Mouse (Mus musculus): ENCODE measurements around the gene Mblac2. TPM values are rescaled to one million over a fixed set of nuclear protein-coding genes. Genes with fewer than 3 reads are reported as not detected.
A peak's percentile ranks its signal among the peaks of the same experiment; 100 is the strongest.

The Mblac2 gene
- polyA plus RNA-seq, 1 experiment from 2014 or later, result 52.1 TPM

- peak overlapping the region; percentile 70 for H3K4me2 ChIP-seq
- H3K27ac ChIP-seq (replicated peaks), result peak overlapping the region; percentile 99
- peak; percentile 98 for ATAC-seq (ENCODE audit: low FRiP score, low read depth)
- H3K27me3 ChIP-seq, result no peaks in the 10 kb centered on the region
- peaks cover 25% of the 10 kb centered on the region for H3K4me1 ChIP-seq (replicated peaks)
- H3K4me3 ChIP-seq, result peak overlapping the region; percentile 69
- H3K9ac ChIP-seq, result peak overlapping the region; percentile 84
- under 1% methylated on average over 61 of the region's 62 CpGs for WGBS
- H3K36me3 ChIP-seq, result peaks cover 4% of the 10 kb centered on the region
- no peaks in the 10 kb centered on the region for H3K9me3 ChIP-seq
These were observed 72.5 kb downstream of the Mblac2 start for GRCm38 (mm10) chr13:81783405-81784342.

GRCm38 (mm10) chr13:81785766-81786480, 74.8 kb downstream of the Mblac2 start:
- Histone ChIP-seq H3K4me1 (replicated peaks) (peaks cover 25% of the 10 kb centered on the region), H3K4me2 (peak overlapping the region; percentile 26), H3K9ac (no peak overlapping the region), H3K27me3 (no peaks in the 10 kb centered on the region), H3K27ac (replicated peaks) (no peak overlapping the region), H3K9me3 (no peaks in the 10 kb centered on the region), H3K4me3 (0 out of 2 replicates have a peak overlapping the region, but pooled peaks have one; percentile 10), H3K36me3 (peaks cover 15% of the 10 kb centered on the region)
- ATAC-seq (ENCODE audit: low FRiP score, low read depth), result no peak
- 59% methylated on average over 11 of the region's 11 CpGs for WGBS

DNA sequence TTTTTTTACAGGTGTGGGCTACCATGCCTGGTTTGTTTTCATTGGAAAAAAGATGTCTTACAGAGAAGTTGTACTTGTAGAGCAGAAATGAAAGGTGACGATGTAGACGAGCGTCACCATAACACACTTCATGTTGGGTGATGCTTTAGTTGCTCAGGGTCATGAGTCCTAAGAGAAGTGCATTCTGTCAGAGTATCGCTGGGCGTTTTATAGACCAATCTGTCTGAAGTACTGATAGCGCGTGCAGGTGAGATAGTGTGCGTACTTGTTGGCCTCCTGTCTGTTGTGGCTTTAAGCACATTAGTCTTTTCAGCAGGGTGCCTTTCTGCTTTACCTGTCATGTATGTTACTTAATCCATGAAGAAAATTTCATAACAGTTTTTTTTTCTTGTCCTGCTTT, 79.0 kb downstream of the Mblac2 start:
- no peak for ATAC-seq (ENCODE audit: low FRiP score, low read depth)
- no peak overlapping the region for H3K4me3 ChIP-seq
- WGBS, result 97% methylated on average over 8 of the region's 8 CpGs

DNA sequence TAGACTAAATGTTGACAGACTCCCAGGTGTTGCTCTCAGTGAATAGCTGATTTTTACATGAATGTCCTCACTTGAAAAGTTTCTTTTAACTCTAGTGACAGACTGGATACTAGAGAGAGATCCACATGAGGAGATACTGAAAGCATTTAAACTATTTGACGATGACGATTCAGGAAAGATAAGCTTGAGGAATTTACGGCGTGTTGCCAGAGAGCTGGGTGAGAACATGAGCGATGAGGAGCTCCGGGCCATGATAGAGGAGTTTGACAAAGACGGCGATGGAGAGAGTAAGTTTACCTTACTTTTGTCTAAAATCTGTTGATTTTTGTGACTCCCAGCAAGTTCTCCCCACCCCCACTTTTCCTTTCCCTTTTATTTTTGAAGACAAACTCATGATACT, 80.7 kb downstream of the Mblac2 start:
- no peak for ATAC-seq (ENCODE audit: low FRiP score, low read depth)
- 96% methylated on average over 8 of the region's 8 CpGs for WGBS
- Histone ChIP-seq H3K4me2 (no peak overlapping the region), H3K9me3 (no peaks in the 10 kb centered on the region), H3K4me3 (no peak overlapping the region), H3K4me1 (replicated peaks) (no peaks in the 10 kb centered on the region), H3K27me3 (no peaks in the 10 kb centered on the region), H3K36me3 (peaks cover 20% of the 10 kb centered on the region), H3K27ac (replicated peaks) (no peak overlapping the region), H3K9ac (no peak overlapping the region)

More for the DNA sequence above, 79.0 kb downstream of the Mblac2 start:
- Histone ChIP-seq H3K27ac (replicated peaks) (no peak overlapping the region), H3K9me3 (no peaks in the 10 kb centered on the region), H3K9ac (no peak overlapping the region), H3K4me2 (no peak overlapping the region), H3K36me3 (peaks cover 20% of the 10 kb centered on the region), H3K27me3 (no peaks in the 10 kb centered on the region), H3K4me1 (replicated peaks) (peaks cover 8% of the 10 kb centered on the region)

DNA sequence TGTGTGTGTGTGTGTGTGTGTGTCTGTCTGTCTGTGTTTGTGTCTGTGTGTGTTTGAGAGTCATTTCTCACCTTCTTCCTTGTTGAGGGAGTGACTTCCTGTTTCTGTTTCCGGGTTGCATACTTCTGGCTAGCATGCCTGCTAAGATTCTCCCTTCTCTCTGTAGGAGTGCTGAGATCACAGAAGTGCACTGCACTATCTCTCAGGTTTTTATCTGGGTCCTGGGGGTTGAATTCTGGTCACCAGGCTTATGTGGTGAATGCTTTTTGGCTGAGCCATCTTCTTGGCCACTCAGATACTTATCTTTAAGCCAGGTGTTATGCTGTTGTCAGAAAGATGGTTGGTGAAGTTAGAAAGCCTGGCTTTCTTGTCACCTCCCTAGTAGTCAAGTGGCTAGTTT, 82.7 kb downstream of the Mblac2 start:
- WGBS, result 67% methylated on average over 1 of the region's 1 CpGs
- no peak overlapping the region for H3K4me2 ChIP-seq

GRCm38 (mm10) chr13:81801121-81801520, 90.0 kb downstream of the Mblac2 start:
- H3K9me3 ChIP-seq, result no peaks in the 10 kb centered on the region
- no peaks in the 10 kb centered on the region for H3K27me3 ChIP-seq
- no peak overlapping the region for H3K27ac ChIP-seq (replicated peaks)
- WGBS, result 39% methylated on average over 3 of the region's 3 CpGs
- no peak overlapping the region for H3K4me3 ChIP-seq
- H3K36me3 ChIP-seq, result no peaks in the 10 kb centered on the region
- H3K4me2 ChIP-seq, result no peak overlapping the region
- no peak for ATAC-seq (ENCODE audit: low FRiP score, low read depth)
- H3K9ac ChIP-seq, result no peak overlapping the region
- no peaks in the 10 kb centered on the region for H3K4me1 ChIP-seq (replicated peaks)

More for the DNA sequence above, 82.7 kb downstream of the Mblac2 start:
- H3K9me3 ChIP-seq, result no peaks in the 10 kb centered on the region
- no peak for ATAC-seq (ENCODE audit: low FRiP score, low read depth)
- no peak overlapping the region for H3K4me3 ChIP-seq
- no peak overlapping the region for H3K27ac ChIP-seq (replicated peaks)
- H3K36me3 ChIP-seq, result peaks cover 16% of the 10 kb centered on the region
- H3K27me3 ChIP-seq, result no peaks in the 10 kb centered on the region
- no peaks in the 10 kb centered on the region for H3K4me1 ChIP-seq (replicated peaks)
- no peak overlapping the region for H3K9ac ChIP-seq

Other genes with a start within 250 kb of the Mblac2 start
- gene Adgrv1, start 78.2 kb upstream of the Mblac2 start, polyA plus RNA-seq (2015; fragmentation: Nextera tagmentation; extraction: Ambion mirVana), result 10.6 and 13.8 TPM in 2 replicates
- 17.3 and 19.3 TPM in 2 replicates for gene Lysmd3, start 53.7 kb upstream of the Mblac2 start, polyA plus RNA-seq (2015; fragmentation: Nextera tagmentation; extraction: Ambion mirVana)
- gene Polr3g, start 328 bp upstream of the Mblac2 start, polyA plus RNA-seq (2015; fragmentation: Nextera tagmentation; extraction: Ambion mirVana), result 5.3 and 5.8 TPM in 2 replicates
- gene Cetn3, start 71.7 kb downstream of the Mblac2 start, polyA plus RNA-seq (2015; fragmentation: Nextera tagmentation; extraction: Ambion mirVana), result 210 and 215 TPM in 2 replicates

Data from hindbrain, embryonic 15.5 days (tissue).